Mouse (Mus musculus): Measurements from ENCODE around the gene Ifitm3.
"Not testable (repeated sequence)": the region's sequence is repeated elsewhere in the genome, so short reads cannot be mapped to it uniquely, and the experiment has no call there.

Ifitm3 gene

GRCm38 (mm10) chr7:141000881-141001708 is 9.5 kb downstream of the Ifitm3 start:
- DNase-seq (ENCODE audit: low spot score in 2 of 2): no peak

GRCm38 (mm10) chr7:140998853-140999700 is 11.5 kb downstream of the Ifitm3 start:
- no peak for DNase-seq (ENCODE audit: low spot score in 2 of 2)

- no peak for DNase-seq (ENCODE audit: low spot score in 2 of 2)
Measured at GRCm38 (mm10) chr7:140997817-140998216, 12.8 kb downstream of the Ifitm3 start.

GRCm38 (mm10) chr7:140991117-140991689 is 19.4 kb downstream of the Ifitm3 start:
- no peak for DNase-seq (ENCODE audit: low spot score in 2 of 2)

GRCm38 (mm10) chr7:140990622-140991021 is 19.9 kb downstream of the Ifitm3 start:
- DNase-seq (ENCODE audit: low spot score in 2 of 2): no peak

- no peak for DNase-seq (ENCODE audit: low spot score in 2 of 2)
Measured at GRCm38 (mm10) chr7:140990185-140990584, 20.4 kb downstream of the Ifitm3 start.

GRCm38 (mm10) chr7:140989022-140989421 is 21.5 kb downstream of the Ifitm3 start:
- DNase-seq (ENCODE audit: low spot score in 2 of 2): no peak

GRCm38 (mm10) chr7:140987182-140988138 is 23.1 kb downstream of the Ifitm3 start:
- DNase-seq (ENCODE audit: low spot score in 2 of 2): no peak

- peak; percentile 15 to 59 for DNase-seq (ENCODE audit: low spot score in 2 of 2)
Measured at GRCm38 (mm10) chr7:140982971-140983370, 27.6 kb downstream of the Ifitm3 start.

GRCm38 (mm10) chr7:140981704-140982103 is 28.9 kb downstream of the Ifitm3 start:
- peak; percentile 73 to 89 for DNase-seq (ENCODE audit: low spot score in 2 of 2)

- not testable (repeated sequence) for DNase-seq (ENCODE audit: low spot score in 2 of 2)
Measured at GRCm38 (mm10) chr7:140976720-140977119, 33.9 kb downstream of the Ifitm3 start.

- no peak for DNase-seq (ENCODE audit: low spot score in 2 of 2)
Measured at GRCm38 (mm10) chr7:140975465-140975864, 35.1 kb downstream of the Ifitm3 start.

- no peak for DNase-seq (ENCODE audit: low spot score in 2 of 2)
Measured at GRCm38 (mm10) chr7:140974940-140975339, 35.6 kb downstream of the Ifitm3 start.

GRCm38 (mm10) chr7:140973396-140974165 is 37.0 kb downstream of the Ifitm3 start:
- DNase-seq (ENCODE audit: low spot score in 2 of 2): no peak

- DNase-seq (ENCODE audit: low spot score in 2 of 2): no peak
Measured at GRCm38 (mm10) chr7:140971479-140972171, 38.9 kb downstream of the Ifitm3 start.

- DNase-seq (ENCODE audit: low spot score in 2 of 2): no peak
Measured at GRCm38 (mm10) chr7:140970931-140971330, 39.6 kb downstream of the Ifitm3 start.

- not testable (repeated sequence) for DNase-seq (ENCODE audit: low spot score in 2 of 2)
Measured at GRCm38 (mm10) chr7:140968710-140969109, 41.9 kb downstream of the Ifitm3 start.

- no peak for DNase-seq (ENCODE audit: low spot score in 2 of 2)
Measured at GRCm38 (mm10) chr7:140967862-140968591, 42.5 kb downstream of the Ifitm3 start.

- DNase-seq (ENCODE audit: low spot score in 2 of 2): no peak
Measured at GRCm38 (mm10) chr7:140966921-140967320, 43.6 kb downstream of the Ifitm3 start, which contains the start of gene Ifitm1. Gene Ifitm1 (plus strand): TSS chr7:140967221.

Measured in natural killer cell, adult 2 months (primary cell).